Mouse (Mus musculus) ovary, postnatal 10 days (tissue): ENCODE measurements at regions not wholly inside any gene's neighbourhood (a gene's known extent, or its start where the extent isn't known, plus 50 kb on each side); places are given as distances from the start of the nearest gene placed in this dataset.
A peak's percentile ranks its signal among the peaks of the same experiment; 100 is the strongest.

Source experiments
- DNase-seq: peaks from one replicate; pipeline ENCODE4 v3.0.0; 2022; ENCODE audit warnings: low spot score

- no peak for DNase-seq
Measured at GRCm38 (mm10) chr8:8562268-8562667, 98.8 kb downstream of the Efnb2 start.

- no peak for DNase-seq
Measured at GRCm38 (mm10) chr8:8558050-8558449, 103.0 kb downstream of the Efnb2 start.

- DNase-seq = no peak
Measured at GRCm38 (mm10) chr8:8556152-8556551, 104.9 kb downstream of the Efnb2 start.

- no peak for DNase-seq
Measured at GRCm38 (mm10) chr8:8554691-8555090, 106.4 kb downstream of the Efnb2 start.

- DNase-seq = no peak
Measured at GRCm38 (mm10) chr8:8552779-8553178, 108.3 kb downstream of the Efnb2 start.

DNA sequence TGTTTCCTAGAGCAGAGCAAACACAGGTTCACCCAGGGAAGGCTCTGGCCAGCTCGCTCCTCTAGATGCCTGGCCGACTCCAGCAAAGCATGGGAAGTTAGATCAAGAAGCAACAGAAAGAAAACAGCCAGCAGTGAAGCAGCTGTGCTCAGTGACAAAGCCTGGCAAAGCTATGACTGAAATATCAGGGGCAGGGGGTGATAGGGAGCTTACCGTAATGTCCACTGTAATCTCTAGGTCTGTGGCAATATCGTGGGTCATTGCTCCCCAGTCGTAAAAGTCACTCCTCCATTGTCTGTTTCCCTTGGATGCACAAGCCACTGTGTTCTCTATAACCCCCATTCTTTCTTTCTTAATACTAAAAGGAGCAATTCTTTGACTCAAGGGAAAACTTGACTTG lies 124.4 kb downstream of the Efnb2 start:
- no peak for DNase-seq

GRCm38 (mm10) chr8:8534787-8535186 lies 126.3 kb downstream of the Efnb2 start:
- DNase-seq = no peak

DNA sequence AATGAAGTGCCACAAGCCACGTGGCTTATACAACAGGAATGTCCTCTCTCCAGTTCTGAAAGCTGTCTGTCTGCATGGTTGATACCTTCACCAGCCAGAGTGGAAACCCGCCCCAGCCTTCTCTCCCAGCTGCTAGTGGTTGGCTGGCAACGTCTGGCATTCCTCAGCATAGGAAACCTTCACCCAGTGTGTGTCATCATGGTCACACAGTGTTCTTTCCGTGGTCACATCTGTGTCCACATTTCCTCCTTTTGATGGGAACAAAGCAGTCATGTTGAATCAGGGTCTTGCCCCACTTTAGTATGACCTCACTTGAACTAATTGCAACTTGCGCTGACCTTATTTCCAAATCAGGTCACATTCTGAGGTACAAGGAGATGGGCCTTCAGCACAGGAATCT lies 128.1 kb downstream of the Efnb2 start:
- DNase-seq = no peak

DNA sequence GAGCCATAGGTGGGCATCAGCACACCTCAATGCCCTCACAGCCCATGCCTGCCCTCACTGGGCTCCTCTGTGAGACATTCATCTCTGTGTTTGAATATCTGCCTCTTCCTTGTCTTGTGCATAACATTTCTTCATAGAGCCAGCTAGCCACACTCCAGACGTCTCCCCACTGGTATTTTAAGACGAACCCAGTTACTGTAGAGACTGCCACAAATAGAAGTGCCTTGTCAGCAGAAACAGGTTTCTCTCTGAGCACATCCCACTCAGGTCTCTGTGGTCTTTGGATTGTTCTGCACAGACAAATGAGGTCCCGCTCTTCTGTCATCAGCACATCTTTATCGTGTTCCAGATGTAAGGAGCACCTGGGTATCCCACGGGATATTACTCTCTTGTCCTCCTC lies 130.5 kb downstream of the Efnb2 start:
- no peak for DNase-seq

- no peak for DNase-seq
Measured at GRCm38 (mm10) chr8:8521532-8521931, 139.5 kb downstream of the Efnb2 start.

DNA sequence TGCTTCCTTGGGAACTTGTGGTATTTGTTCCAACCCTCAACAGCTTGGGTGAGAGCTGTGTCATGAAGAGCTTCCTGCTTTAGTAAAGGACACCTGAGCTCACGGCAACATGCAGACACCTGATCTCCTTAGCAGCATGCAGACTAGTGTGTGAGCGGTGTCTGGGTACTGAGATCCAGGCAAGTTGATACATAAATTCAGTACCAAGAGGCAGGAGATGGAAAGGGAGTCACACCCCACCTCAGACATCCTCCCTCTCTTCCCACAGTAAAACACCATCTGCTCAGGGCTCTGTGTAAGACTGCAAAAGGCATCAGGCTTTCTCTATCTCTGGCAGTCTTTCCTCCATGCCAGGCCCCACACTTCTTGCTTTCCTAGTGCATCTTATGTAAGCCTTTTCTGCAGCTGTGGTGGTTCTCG lies 141.3 kb downstream of the Efnb2 start:
- no peak for DNase-seq

GRCm38 (mm10) chr8:8517599-8517998 lies 143.4 kb downstream of the Efnb2 start:
- no peak for DNase-seq

GRCm38 (mm10) chr8:8516272-8516671 lies 144.8 kb downstream of the Efnb2 start:
- no peak for DNase-seq

DNA sequence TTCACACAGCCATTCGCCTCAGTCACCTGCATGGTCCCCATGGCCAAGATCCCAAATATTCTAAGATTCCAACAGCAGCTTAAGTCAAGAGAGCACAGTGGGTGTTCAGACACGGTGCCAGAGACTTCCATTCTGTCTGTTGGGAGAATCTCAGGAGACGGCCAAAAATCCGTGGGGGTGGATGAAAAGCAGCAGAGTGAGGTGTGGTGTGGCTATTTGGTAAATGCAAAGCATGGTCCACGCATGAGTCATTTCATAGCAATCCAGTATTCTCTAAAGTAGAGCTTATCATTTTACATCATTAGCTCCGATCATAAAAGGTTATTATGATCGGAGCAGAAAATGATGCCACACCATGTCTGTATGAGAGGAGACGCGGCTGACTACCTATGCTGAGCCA lies 161.1 kb downstream of the Efnb2 start:
- no peak for DNase-seq

- DNase-seq = no peak
Measured at GRCm38 (mm10) chr8:8498753-8499152, 162.3 kb downstream of the Efnb2 start.

GRCm38 (mm10) chr8:8495472-8495871 lies 165.6 kb downstream of the Efnb2 start:
- DNase-seq = no peak

DNA sequence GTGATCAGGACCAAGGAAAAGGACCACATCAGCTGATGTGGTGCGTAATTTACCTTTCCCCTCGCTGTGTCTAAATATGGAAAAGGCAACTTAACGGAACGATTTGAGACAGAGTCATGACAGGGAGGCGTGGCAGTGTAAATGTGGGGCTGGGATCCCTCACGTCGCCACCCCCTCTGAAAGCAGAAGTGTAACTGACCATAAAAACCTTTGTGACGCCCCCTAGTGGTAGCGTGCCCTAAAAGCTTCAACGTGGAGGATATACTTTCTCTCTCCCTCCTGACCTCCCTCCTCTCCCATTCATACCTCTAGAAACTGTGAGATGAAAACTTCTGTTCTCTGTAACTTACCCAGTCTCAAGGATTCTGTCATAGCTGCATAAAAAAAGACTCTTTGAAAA lies 166.8 kb downstream of the Efnb2 start:
- DNase-seq = no peak

GRCm38 (mm10) chr8:8491908-8492307 lies 169.1 kb downstream of the Efnb2 start:
- DNase-seq = no peak

GRCm38 (mm10) chr8:8489784-8490183 lies 171.3 kb downstream of the Efnb2 start:
- DNase-seq = no peak

GRCm38 (mm10) chr8:8488695-8489571 lies 172.1 kb downstream of the Efnb2 start:
- peak; percentile 27 for DNase-seq

- no peak for DNase-seq
Measured at GRCm38 (mm10) chr8:8488191-8488694, 172.8 kb downstream of the Efnb2 start.

- DNase-seq = no peak
Measured at GRCm38 (mm10) chr8:8487706-8488105, 173.3 kb downstream of the Efnb2 start.

GRCm38 (mm10) chr8:8486866-8487265 lies 174.2 kb downstream of the Efnb2 start:
- no peak for DNase-seq

- no peak for DNase-seq
Measured at GRCm38 (mm10) chr8:8485252-8485651, 175.8 kb downstream of the Efnb2 start.
